Mouse (Mus musculus) lung, postnatal 14 days (tissue): ENCODE measurements around the gene Fbxo34.

Experiments used
- DNase-seq: peaks from one replicate; pipeline ENCODE4 v3.0.0; 2021

Gene Fbxo34

DNA sequence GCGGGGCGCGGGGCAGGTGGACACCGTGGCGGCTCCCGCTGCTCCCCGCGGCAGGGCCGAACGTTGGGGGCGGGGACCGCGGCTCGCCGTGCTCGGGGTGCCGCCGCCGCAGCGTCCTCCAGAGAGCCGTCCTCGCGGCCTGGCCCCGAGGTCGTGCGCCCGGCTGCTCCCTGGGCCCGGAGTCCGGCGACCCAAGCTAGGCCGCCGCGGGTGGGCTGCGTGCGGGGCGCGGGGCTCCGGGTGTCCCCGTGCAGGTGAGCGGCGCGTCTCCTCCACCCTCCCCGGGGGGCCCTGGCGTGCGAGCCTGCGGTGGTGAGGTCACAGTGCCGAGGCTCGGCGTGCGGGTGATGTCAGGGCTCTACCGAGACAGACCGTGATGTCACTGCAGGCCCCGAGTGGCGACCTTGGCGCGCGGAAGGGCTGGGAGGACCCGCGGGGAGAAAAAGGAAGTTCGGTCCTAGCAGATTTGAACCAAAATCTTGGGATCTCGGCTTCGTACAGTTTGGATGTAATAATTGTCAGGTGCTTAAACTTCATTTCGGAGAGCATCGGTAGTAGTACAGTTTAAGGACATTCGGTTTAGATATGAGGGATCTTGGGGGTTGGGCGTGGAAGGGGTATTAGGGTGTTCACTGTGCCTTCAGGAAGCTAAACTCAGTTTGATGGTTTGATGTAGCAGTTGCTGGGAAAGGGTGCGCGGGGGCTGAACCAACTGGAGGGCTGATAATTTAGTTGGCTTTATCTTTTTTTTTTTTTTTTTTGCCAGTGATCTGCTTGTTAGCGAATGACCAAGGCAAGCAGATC lies 22.7 kb downstream of the Fbxo34 start:
- DNase-seq = peak; percentile 58

DNA sequence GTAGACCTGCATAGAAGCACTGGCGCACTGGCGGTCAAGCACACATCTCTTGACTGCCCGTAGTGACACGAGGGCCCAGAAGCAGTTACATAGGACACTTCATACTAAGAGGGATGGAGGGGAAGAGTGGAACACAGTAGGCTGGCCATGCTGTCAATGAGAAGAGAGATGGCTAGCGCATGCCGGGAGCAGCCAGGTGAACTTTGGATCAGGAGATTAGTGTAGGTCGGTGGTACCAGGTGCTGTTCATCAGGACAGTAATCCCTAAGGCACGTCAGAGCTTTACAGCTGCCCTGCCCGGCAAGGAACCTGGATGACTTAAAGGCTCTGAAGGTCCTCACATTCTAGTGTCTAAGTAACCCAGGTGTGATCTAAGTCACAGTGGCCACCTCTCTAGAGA lies 23.7 kb downstream of the Fbxo34 start:
- no peak for DNase-seq

DNA sequence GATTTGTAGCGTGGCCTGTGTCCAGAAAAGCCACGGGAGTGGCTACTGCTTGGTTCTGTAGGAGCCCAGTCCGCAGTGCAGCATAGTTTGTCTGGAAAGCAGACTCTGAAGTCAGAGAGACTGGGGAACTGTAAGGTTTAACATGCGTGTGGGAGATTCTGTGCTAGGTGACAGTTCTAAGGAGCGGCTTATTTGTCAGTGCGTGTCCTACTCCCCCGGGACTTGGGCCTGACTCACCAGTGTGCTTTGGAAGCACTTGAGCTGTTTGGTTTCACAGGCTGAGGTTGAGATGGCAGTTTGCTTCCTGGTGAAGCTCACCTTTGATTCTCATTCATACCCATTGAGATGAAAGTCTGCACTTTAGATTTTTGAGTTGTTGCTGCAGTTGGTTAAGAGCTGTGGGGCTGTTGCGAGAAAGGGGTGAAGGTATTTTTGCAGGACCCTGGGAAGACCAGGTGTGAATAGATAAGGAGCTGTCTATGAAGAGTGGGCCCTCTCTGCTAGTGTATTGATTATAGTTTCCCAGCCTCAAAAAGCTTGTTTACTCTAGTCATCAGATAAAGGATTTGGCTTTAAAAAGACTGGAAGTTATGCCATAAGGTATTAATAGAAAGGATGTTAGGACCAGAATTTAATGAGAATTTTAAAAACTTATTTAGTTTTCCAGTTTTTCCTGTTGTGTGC lies 24.5 kb downstream of the Fbxo34 start:
- DNase-seq = no peak

GRCm38 (mm10) chr14:47476266-47476665 lies 26.0 kb downstream of the Fbxo34 start:
- no peak for DNase-seq

DNA sequence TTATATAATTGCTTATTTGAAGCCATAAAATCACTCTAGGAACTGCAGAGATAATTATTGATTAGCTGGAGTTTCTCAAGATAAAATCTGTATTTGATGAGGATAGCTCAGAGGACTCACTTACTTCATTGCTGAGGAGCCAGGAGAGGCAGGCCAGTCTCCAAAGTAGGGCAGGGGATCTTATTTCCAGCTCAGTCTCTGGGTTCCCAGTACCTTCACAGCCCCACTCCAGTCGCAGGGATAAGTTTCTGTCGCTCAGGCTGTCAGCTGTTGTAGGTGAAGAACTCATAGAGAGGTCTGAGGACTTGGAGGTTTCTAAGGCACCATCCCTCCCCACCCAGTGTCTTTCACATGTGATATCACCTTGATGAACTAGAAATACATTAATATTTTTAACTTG lies 27.5 kb downstream of the Fbxo34 start:
- DNase-seq = no peak

GRCm38 (mm10) chr14:47482200-47482599 lies 32.0 kb downstream of the Fbxo34 start:
- no peak for DNase-seq

- DNase-seq = no peak
These were observed 32.9 kb downstream of the Fbxo34 start for GRCm38 (mm10) chr14:47483099-47483498.

GRCm38 (mm10) chr14:47488732-47489131 lies 38.5 kb downstream of the Fbxo34 start:
- no peak for DNase-seq

DNA sequence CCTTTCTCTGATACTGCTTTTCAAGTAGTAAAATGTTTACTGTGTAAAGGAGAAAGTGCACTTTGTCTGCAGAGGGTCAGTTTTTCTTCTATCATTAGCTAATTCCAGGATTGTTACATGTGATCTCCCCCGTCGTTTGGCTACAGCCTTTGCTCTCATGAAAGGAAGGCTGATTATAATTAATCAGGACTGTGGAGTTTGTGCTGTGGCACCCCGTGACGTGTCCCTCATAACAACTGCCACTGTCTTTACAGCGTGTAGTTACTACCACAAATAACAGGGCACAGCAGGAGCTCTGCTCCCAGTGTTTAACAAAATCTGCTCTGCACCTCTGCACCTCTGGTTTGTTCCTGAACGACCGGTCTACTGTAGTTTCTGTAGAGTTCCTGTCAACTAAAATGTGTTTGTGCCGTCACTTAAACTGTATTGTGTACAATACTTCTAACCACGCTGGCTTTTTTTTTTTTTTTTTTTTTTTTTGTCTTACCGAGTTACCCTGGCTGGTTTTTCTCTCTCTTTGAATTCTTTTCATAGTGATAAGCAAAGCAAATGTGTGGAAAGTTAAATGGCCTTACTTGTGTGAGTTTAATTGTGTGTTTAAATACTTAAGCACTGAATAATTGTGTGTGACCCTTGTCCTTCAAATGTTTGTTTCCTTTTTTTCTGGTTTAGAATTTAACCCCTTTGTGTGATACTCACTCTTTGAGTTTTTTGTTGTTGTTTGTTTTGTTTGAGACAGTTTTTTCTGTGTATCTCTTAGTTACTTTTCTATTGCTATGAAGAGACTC lies 39.3 kb downstream of the Fbxo34 start:
- no peak for DNase-seq

DNA sequence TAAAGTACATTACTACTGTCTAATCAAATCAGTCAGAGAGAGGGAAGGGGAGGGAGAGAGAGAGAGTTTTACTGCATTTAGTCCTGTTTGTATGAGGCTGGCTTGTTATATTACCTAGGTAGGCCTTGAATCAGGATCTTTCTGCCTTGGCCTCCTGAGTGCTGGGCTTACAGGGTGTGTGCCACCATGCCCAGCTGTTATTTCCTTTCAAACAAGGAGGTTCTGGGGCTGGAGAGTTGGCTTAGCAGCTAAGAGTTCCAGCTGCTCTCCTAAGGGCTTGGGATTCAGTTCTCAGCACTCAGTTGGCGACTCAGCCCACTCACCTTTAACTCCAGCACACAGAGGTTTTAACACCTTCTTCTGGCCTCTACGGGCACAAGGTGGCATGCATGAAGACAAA lies 40.5 kb downstream of the Fbxo34 start:
- no peak for DNase-seq

- DNase-seq = no peak
These were observed 43.6 kb downstream of the Fbxo34 start for GRCm38 (mm10) chr14:47493592-47494361.

DNA sequence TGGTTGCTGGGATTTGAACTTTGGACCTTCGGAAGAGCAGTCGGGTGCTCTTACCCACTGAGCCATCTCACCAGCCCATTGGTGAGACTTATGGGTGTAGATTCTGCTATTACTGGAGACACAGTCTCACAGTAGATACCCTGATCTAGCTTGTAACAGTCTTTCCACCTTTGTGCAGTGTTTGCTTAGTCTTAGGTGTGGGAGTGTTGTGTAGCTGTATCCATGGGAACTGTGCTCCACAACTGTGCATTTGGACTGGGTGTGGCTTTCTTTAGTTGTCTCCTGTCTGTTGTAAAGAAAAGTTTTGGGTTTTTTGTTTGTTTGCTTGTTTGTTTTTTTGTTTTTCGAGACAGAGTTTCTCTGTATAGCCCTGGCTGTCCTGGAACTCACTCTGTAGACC lies 45.7 kb downstream of the Fbxo34 start:
- no peak for DNase-seq

DNA sequence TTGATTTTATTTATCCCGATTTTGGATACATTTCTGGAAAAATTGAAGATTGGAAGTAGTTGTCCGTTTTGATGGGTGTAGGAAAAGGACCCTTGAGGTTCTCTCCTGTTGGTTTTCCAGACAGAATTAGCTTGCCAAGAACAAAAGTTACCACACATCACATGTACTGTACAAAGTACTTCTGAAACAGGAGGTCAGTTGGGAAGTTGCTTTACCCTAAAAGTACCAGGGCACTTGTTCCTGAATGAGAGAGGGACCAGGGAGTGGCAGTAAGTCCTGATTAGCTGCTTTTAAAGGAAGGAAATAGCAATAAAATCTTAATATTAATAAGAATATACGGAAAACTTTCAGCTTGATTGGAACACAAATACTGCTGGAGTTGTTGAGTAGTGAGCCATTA lies 46.9 kb downstream of the Fbxo34 start:
- DNase-seq = no peak

DNA sequence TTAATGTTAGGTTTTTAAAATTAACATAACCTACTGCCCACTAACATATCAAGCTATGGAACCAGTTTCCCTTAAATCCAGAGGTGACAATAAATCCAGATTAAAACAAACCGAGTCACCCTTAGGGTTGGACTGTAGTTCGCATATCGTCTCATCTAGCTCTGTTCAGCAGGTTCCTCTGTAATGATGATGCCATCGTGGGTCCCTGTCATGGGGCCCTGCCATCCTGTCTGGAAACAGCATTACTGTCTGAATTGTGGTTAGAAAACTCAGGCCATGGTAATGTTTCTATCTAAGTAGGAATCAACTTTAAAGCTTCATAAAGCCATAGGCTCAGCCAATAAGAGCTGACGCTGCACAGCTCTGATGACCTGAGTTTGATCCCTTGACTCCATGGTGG lies 48.4 kb downstream of the Fbxo34 start:
- DNase-seq = no peak

GRCm38 (mm10) chr14:47504036-47504435 lies 53.8 kb downstream of the Fbxo34 start:
- DNase-seq = peak; percentile 50

- no peak for DNase-seq
These were observed 56.5 kb downstream of the Fbxo34 start for GRCm38 (mm10) chr14:47506676-47507075.

- DNase-seq = no peak
These were observed 57.8 kb downstream of the Fbxo34 start for GRCm38 (mm10) chr14:47508035-47508434.

DNA sequence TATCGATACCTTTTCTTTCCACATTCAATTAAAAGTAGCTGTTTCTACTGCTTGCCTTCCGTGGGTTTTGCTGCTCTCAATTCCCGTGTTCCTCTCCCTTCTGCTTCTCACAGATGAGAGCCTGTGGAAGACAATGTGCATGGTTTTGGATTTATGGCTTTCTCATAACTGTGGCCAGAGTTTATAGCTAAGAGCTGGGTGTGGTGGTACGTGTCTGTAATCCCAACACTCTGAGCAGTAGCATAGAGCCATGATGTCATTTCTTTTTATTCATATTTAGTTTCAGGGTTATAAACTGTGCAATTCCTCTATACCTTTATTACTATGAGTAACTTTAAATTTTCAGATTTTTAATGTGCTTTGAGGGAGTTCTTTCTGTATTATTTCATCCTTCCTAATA lies 60.0 kb downstream of the Fbxo34 start:
- no peak for DNase-seq

- no peak for DNase-seq
These were observed 63.4 kb downstream of the Fbxo34 start for GRCm38 (mm10) chr14:47513606-47514005.

GRCm38 (mm10) chr14:47514816-47515453 lies 64.7 kb downstream of the Fbxo34 start:
- DNase-seq = peak; percentile 55

GRCm38 (mm10) chr14:47515636-47516035 lies 65.4 kb downstream of the Fbxo34 start:
- DNase-seq = no peak

DNA sequence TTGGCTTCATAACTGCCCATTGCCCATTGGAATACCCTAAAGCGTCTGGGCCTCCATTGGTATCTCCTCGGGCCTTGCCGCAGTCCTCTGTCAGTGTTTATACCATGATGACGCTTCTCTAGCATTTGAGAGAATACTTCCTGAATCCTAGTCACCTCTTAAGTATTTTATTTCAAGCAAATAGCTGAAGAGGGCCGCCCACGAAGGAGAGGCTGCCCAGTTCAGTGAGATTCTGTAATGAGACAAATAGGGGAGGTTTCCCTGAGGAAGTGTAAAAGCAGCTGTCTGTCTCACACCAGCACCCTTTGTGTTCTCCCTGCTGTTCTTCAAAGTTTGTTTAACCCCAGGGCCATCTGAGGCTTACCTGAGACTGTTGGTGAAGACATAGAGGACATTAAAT lies 66.5 kb downstream of the Fbxo34 start:
- DNase-seq = no peak
